Mouse (Mus musculus) embryonic stem cell, embryonic (primary cell): Measurements from ENCODE around the gene Cracr2b.

Source experiments
- CTCF ChIA-PET, 4 experiments: fragments of 300-600 bp in 2 of 4; fragments of 350-600 bp in 2 of 4; sonication (Branson Sonifier 250); formaldehyde crosslinking; loops; one replicate each; lab custom pipeline; 2022; ENCODE audit warnings: inconsistent platforms in 2 of 4; lab: Charles Lee
- POLR2A ChIA-PET, 4 experiments: fragments of 300-600 bp in 2 of 4; fragments of 350-600 bp in 2 of 4; sonication (Branson Sonifier 250); formaldehyde crosslinking; loops; one replicate each; lab custom pipeline; 2022; ENCODE audit warnings: antibody characterized with exemption in 4 of 4, inconsistent platforms in 1 of 4; lab: Charles Lee

The Cracr2b gene

DNA sequence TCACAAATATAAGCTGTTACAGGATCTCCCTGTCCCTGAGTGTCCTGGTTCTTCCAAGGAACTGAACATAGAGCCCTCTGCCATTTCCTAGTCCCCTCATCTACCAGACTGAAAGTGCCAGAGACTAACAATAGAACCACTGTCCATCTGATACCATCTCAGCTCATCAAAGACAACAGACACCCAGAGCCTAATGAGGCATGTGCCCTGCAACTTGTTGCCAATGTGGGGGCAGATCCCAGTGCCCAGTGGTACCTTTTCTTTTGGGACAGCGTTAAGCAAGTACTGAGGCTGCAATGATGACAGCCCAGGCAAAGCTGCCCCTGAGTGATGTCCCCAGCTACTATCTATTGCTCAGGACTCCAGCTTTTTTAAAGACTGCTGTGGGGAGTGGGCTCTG lies 25.3 kb downstream of the Cracr2b start:
- ChIA-PET POLR2A (interaction anchor here in 2 of 4 experiments (0.9 to 38.4 kb wide), 5 partner anchors 10 to 416 kb away, joined by 3 to 944 read pairs (median 5); partner anchors contain the start of genes Cd151 (in 1 of the 2), Chid1 (in 1 of the 2), Cracr2b (in 1 of the 2) and Pnpla2 (in 1 of the 2)), CTCF (interaction anchor here in 2 of 4 experiments (1.0 to 1.2 kb wide), 2 partner anchors 165 to 172 kb away, joined by 3 read pairs; no protein-coding TSS in a partner anchor)

GRCm38 (mm10) chr7:141487141-141487540 lies 26.2 kb downstream of the Cracr2b start:
- CTCF ChIA-PET: interaction anchor here in 1 of 4 experiments (1.0 kb wide), 1 partner anchor 164 kb away, joined by 3 read pairs; no protein-coding TSS in a partner anchor
- POLR2A ChIA-PET: interaction anchor here in 3 of 4 experiments (0.9 to 38.4 kb wide), 9 partner anchors 12 to 415 kb away, joined by 3 to 944 read pairs (median 5); partner anchors contain the start of genes Cd151 (in 1 of the 3), Chid1 (in 1 of the 3), Cracr2b (in 1 of the 3) and Pnpla2 (in 1 of the 3)

DNA sequence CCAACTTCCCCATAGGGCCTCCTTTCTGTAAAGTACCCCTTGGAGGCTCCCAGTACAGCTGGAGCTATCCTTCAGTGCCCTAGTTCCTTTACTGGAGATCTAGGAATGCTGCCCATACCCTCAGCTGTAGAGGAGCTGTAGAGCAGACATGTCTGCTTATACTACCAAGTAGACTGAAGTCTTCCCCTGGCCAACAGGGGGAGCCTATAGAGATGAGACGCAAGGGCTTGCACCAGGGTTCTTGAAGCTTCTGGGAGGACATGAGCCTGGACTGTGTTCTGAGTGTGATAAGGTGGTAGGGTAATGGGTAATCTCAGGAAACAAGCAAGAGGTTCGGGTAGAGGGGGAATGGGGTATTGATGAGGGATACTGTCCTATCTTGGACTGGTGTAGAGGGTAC lies 30.3 kb downstream of the Cracr2b start:
- ChIA-PET POLR2A (interaction anchor here in 2 of 4 experiments (0.6 to 38.4 kb wide), 6 partner anchors 10 to 112 kb away, joined by 3 to 944 read pairs (median 4); partner anchors contain the start of genes Cd151 (in 1 of the 2), Cracr2b (in 1 of the 2), Pnpla2 (in 1 of the 2) and Polr2l (in 1 of the 2)), CTCF (interaction anchor here (0.5 to 4.8 kb wide), 21 partner anchors 9 to 1370 kb away, joined by 3 to 36 read pairs (median 3); partner anchors contain the start of gene Chid1 (in 1 of the 4))

GRCm38 (mm10) chr7:141492738-141493137 lies 31.8 kb downstream of the Cracr2b start:
- ChIA-PET CTCF (interaction anchor here in 1 of 4 experiments (1.4 to 4.8 kb wide), 2 partner anchors 12 to 98 kb away, joined by 3 to 36 read pairs; no protein-coding TSS in a partner anchor), POLR2A (interaction anchor here in 1 of 4 experiments (0.9 kb wide), 1 partner anchor 7 kb away, joined by 3 read pairs; no protein-coding TSS in a partner anchor)

GRCm38 (mm10) chr7:141493729-141494128 lies 32.8 kb downstream of the Cracr2b start:
- POLR2A ChIA-PET: interaction anchor here in 3 of 4 experiments (0.6 to 2.0 kb wide), 3 partner anchors 8 to 25 kb away, joined by 3 to 14 read pairs (median 3); no protein-coding TSS in a partner anchor

GRCm38 (mm10) chr7:141495379-141495778 lies 34.5 kb downstream of the Cracr2b start:
- POLR2A ChIA-PET: interaction anchor here in 2 of 4 experiments (0.6 to 2.0 kb wide), 5 partner anchors 10 to 55 kb away, joined by 3 to 14 read pairs (median 3); partner anchors contain the start of gene Chid1 (in 1 of the 2)
- CTCF ChIA-PET: interaction anchor here in 1 of 4 experiments (1.3 kb wide), 1 partner anchor 14 kb away, joined by 4 read pairs; no protein-coding TSS in a partner anchor

More at GRCm38 (mm10) chr7:141493729-141494128, 32.8 kb downstream of the Cracr2b start:
- CTCF ChIA-PET: interaction anchor here in 2 of 4 experiments (0.6 to 4.8 kb wide), 3 partner anchors 13 to 193 kb away, joined by 3 to 36 read pairs (median 4); no protein-coding TSS in a partner anchor

- CTCF ChIA-PET: no interaction called here
- POLR2A ChIA-PET: interaction anchor here in 1 of 4 experiments (1.3 to 2.7 kb wide), 5 partner anchors 10 to 43 kb away, joined by 3 to 6 read pairs (median 5); partner anchors contain the start of gene Chid1
These were observed 35.0 kb downstream of the Cracr2b start for GRCm38 (mm10) chr7:141495940-141496339.

- POLR2A ChIA-PET: interaction anchor here in 2 of 4 experiments (0.6 to 2.7 kb wide), 6 partner anchors 11 to 83 kb away, joined by 3 to 15 read pairs (median 4); partner anchors contain the start of genes Polr2l (in 1 of the 2) and Tspan4 (in 1 of the 2)
- CTCF ChIA-PET: interaction anchor here in 1 of 4 experiments (4.1 kb wide), 1 partner anchor 17 kb away, joined by 16 read pairs; no protein-coding TSS in a partner anchor
These were observed 36.7 kb downstream of the Cracr2b start for GRCm38 (mm10) chr7:141497600-141497999.

- ChIA-PET CTCF (interaction anchor here in 2 of 4 experiments (0.5 to 1.5 kb wide), 5 partner anchors 10 to 202 kb away, joined by 3 read pairs; no protein-coding TSS in a partner anchor), POLR2A (interaction anchor here in 2 of 4 experiments (0.8 to 1.5 kb wide), 6 partner anchors 14 to 38 kb away, joined by 3 to 8 read pairs (median 3); partner anchors contain the start of genes Chid1 (in 1 of the 2), Polr2l (in 1 of the 2) and Tspan4 (in 1 of the 2))
These were observed 41.1 kb downstream of the Cracr2b start for GRCm38 (mm10) chr7:141501820-141502555.

GRCm38 (mm10) chr7:141502556-141502905 lies 41.6 kb downstream of the Cracr2b start:
- ChIA-PET CTCF (interaction anchor here in 2 of 4 experiments (0.5 to 1.5 kb wide), 5 partner anchors 9 to 201 kb away, joined by 3 read pairs; no protein-coding TSS in a partner anchor), POLR2A (interaction anchor here in 2 of 4 experiments (0.8 to 1.5 kb wide), 7 partner anchors 14 to 37 kb away, joined by 3 to 8 read pairs (median 3); partner anchors contain the start of genes Chid1 (in 1 of the 2), Polr2l (in 1 of the 2) and Tspan4 (in 1 of the 2))

GRCm38 (mm10) chr7:141506278-141506677 lies 45.4 kb downstream of the Cracr2b start:
- CTCF ChIA-PET: interaction anchor here in 2 of 4 experiments (0.7 to 1.7 kb wide), 2 partner anchors 25 to 157 kb away, joined by 6 read pairs; no protein-coding TSS in a partner anchor
- POLR2A ChIA-PET: no interaction called here

GRCm38 (mm10) chr7:141508160-141508559 lies 47.3 kb downstream of the Cracr2b start:
- ChIA-PET POLR2A (no interaction called here), CTCF (no interaction called here)

- ChIA-PET CTCF (interaction anchor here in 3 of 4 experiments (1.4 to 2.1 kb wide), 3 partner anchors 13 to 29 kb away, joined by 4 to 11 read pairs (median 4); no protein-coding TSS in a partner anchor), POLR2A (interaction anchor here in 3 of 4 experiments (0.6 to 1.8 kb wide), 6 partner anchors 14 to 60 kb away, joined by 3 to 4 read pairs (median 4); partner anchors contain the start of genes Chid1 (in 1 of the 3), Polr2l (in 1 of the 3) and Tspan4 (in 1 of the 3))
These were observed 49.3 kb downstream of the Cracr2b start for GRCm38 (mm10) chr7:141510196-141510595.

DNA sequence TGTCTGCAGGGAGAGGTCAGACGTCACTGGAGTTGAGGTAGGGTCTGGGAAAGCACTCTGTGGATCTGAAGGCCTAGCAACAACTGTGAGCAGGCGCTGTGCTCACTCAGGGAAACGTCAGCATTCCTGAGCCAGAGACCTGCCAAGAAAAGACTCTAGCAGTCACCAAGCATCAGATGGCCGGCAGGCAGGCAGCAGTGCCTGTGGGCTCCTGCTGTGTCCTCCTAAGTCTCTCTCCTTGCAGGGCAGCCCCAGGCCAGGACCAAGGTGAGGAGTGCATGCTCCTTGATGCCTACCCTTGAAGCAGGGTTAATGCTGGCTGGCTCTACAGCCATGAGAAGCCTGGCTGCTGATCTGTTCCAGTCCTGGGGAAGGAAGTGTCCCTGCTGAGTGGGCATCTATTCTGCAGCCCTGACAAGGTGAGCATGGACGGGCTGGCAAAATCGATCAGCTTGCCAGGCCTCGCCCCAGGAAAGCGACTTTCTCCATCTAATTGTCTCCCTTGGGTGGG lies 49.8 kb downstream of the Cracr2b start:
- ChIA-PET CTCF (interaction anchor here (0.6 to 2.1 kb wide), 6 partner anchors 12 to 1286 kb away, joined by 3 to 11 read pairs (median 4); no protein-coding TSS in a partner anchor), POLR2A (interaction anchor here in 3 of 4 experiments (0.5 to 1.8 kb wide), 3 partner anchors 15 to 74 kb away, joined by 4 read pairs; partner anchors contain the start of gene Chid1 (in 1 of the 3))
